Mouse (Mus musculus): ENCODE measurements around the gene Adi1. TPM values are rescaled to one million over a fixed set of nuclear protein-coding genes. Genes with fewer than 3 reads are reported as not detected.
A peak's percentile ranks its signal among the peaks of the same experiment; 100 is the strongest.

Adi1 gene
- 6.4 and 8.8 TPM in 2 replicates for total RNA-seq (2014; rRNA removed)
- 23.4 and 23.6 TPM in 2 replicates for polyA plus RNA-seq (2015; fragmentation: Nextera tagmentation; extraction: Ambion mirVana)

DNA sequence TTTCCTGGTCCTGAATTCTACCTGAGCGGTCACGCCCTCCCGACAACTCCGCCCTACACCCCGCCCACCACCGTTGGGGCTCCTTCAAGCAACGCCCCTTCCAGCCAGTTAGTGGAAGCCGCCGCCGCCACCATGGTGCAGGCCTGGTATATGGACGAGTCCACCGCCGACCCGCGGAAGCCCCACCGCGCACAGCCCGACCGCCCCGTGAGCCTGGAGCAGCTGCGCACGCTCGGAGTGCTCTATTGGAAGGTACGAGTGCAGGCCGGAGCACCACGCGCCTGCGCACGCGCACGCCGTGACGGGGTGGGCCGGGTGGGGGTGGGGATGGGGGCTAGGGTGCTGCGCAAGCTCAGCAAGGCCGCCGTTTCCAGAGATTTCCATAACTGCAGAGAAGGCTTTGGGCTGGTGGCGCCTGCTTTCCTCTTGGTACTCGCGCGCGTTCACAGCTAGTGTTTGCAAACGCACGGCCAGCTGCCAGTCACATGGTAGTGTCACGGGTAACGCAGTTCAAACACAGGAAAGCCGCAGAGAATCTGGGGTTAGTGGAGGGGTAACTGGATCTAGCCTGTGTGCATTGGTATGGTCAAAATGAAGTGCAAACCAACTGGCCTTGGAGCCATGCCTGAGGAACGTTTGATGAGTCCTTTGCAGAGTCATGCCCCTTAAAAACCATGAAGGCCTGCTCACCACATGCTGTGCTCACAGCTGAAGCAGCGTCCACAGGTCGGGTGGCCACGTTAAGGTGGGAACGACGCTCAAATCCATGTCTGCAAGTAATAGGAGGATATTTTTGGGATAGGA lies at the start of gene Adi1:
Gene Adi1 (plus strand): TSS at position 111 of the 804 bp plus-strand sequence.
- Histone ChIP-seq H3K9ac (replicated peaks; ENCODE audit: low read length, poor library complexity, severe bottlenecking) (peak within 1 kb of the TSS; percentile 60), H3K27me3 (ENCODE audit: insufficient read depth, low read length) (no peaks in the 10 kb centered on the region), H3K27ac (ENCODE audit: low read depth, low read length) (peak within 1 kb of the TSS; percentile 87), H3K4me3 (ENCODE audit: low read depth, low read length) (peak within 1 kb of the TSS; percentile 42), H3K9me3 (ENCODE audit: low read length) (no peaks in the 10 kb centered on the region), H3K4me1 (ENCODE audit: insufficient read depth, low read length) (no peaks in the 10 kb centered on the region), H3K36me3 (ENCODE audit: insufficient read depth, low read length) (no peaks in the 10 kb centered on the region), H3K4me2 (ENCODE audit: low read depth, low read length, poor library complexity, severe bottlenecking) (peak within 1 kb of the TSS; percentile 51)
- TF ChIP-seq CTCF (IDR thresholded peaks at IDR 0.05) = no peak
- ATAC-seq (ENCODE audit: low FRiP score) (peak; percentile 97), DNase-seq (ENCODE audit: low spot score) (peak; percentile 90)
- WGBS = 3% methylated on average over 53 of the region's 53 CpGs

DNA sequence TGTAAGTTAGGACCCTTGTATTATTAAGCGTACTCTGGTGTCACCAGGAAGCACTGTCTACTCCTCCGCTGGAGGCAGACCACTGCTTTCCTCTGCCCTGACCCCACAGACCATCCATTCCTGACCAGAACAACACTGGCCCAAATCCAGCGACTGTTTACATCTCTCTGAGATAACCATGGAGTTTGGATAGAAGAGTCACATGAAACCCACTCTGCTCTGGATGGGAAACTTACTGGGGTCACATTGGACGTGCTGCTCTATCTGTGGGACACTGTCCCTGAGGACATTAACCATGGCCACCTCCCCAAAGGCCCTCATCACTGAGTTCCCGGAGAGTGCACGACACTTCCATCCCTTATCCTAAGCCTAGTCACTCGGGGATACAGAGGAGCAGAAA lies 49.6 kb upstream of the Adi1 start:
- peaks cover 17% of the 10 kb centered on the region for H3K36me3 ChIP-seq (ENCODE audit: insufficient read depth, low read length)
- H3K4me1 ChIP-seq (ENCODE audit: insufficient read depth, low read length) = no peaks in the 10 kb centered on the region
- no peaks in the 10 kb centered on the region for H3K9me3 ChIP-seq (ENCODE audit: low read length)
- ATAC-seq (ENCODE audit: low FRiP score) (no peak), DNase-seq (ENCODE audit: low spot score) (no peak)
- no peaks in the 10 kb centered on the region for H3K27me3 ChIP-seq (ENCODE audit: insufficient read depth, low read length)
- no peak overlapping the region for H3K27ac ChIP-seq (ENCODE audit: low read depth, low read length)
- H3K4me3 ChIP-seq (ENCODE audit: low read depth, low read length) = no peak overlapping the region
- no peak for TF ChIP-seq CTCF (IDR thresholded peaks at IDR 0.05)
- no peak overlapping the region for H3K9ac ChIP-seq (replicated peaks; ENCODE audit: low read length, poor library complexity, severe bottlenecking)
- WGBS = 86% methylated on average over 7 of the region's 7 CpGs
- H3K4me2 ChIP-seq (ENCODE audit: low read depth, low read length, poor library complexity, severe bottlenecking) = no peak overlapping the region

DNA sequence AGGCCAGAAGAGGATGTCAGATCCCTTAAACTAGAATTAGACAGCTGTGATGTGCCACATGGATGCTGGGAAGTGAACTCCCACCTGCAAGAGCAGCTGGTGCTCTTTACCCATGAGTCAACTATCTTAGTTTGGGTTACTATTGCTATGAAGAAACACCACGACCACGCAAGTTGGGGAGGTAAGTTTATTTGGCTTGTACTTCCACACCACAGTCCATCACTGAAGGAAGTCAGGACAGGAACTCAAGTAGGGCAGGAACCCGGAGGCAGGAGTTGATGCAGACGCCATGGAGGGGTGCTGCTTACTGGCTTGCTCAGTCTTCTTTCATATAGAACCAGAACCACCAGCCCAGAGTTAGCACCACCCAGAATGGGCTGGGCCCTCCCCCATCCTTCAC lies 47.9 kb upstream of the Adi1 start:
- no peaks in the 10 kb centered on the region for H3K9me3 ChIP-seq (ENCODE audit: low read length)
- no peak for DNase-seq (ENCODE audit: low spot score)
- no peak for TF ChIP-seq CTCF (IDR thresholded peaks at IDR 0.05)
- WGBS = 77% methylated on average over 4 of the region's 4 CpGs
- no peaks in the 10 kb centered on the region for H3K27me3 ChIP-seq (ENCODE audit: insufficient read depth, low read length)
- no peak for ATAC-seq (ENCODE audit: low FRiP score)
- no peak overlapping the region for H3K4me3 ChIP-seq (ENCODE audit: low read depth, low read length)
- H3K27ac ChIP-seq (ENCODE audit: low read depth, low read length) = no peak overlapping the region
- H3K9ac ChIP-seq (replicated peaks; ENCODE audit: low read length, poor library complexity, severe bottlenecking) = no peak overlapping the region
- H3K4me1 ChIP-seq (ENCODE audit: insufficient read depth, low read length) = no peaks in the 10 kb centered on the region
- H3K36me3 ChIP-seq (ENCODE audit: insufficient read depth, low read length) = peaks cover 33% of the 10 kb centered on the region
- H3K4me2 ChIP-seq (ENCODE audit: low read depth, low read length, poor library complexity, severe bottlenecking) = no peak overlapping the region

DNA sequence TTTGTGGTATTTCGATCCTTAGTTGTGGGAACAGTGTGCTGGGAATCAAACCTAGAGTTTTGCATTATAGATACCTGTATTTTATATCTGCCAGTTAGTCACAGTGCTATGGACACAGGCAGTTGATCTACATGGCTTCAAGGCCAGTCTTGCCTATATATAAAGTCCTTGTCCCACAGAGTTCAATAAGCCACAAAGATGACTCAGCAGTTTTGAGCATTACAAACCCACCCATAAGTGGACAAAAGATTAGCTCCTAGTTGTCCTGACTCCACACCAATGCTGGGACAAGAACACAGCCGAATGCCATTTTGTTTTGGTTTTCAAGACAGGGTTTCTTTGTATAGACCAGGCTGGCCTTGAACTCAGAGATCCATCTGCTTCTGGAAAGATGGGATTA lies 46.6 kb upstream of the Adi1 start:
- ATAC-seq (ENCODE audit: low FRiP score) (no peak), DNase-seq (ENCODE audit: low spot score) (no peak)
- Histone ChIP-seq H3K4me2 (ENCODE audit: low read depth, low read length, poor library complexity, severe bottlenecking) (no peak overlapping the region), H3K36me3 (ENCODE audit: insufficient read depth, low read length) (peaks cover 46% of the 10 kb centered on the region), H3K9ac (replicated peaks; ENCODE audit: low read length, poor library complexity, severe bottlenecking) (no peak overlapping the region), H3K27ac (ENCODE audit: low read depth, low read length) (no peak overlapping the region), H3K9me3 (ENCODE audit: low read length) (no peaks in the 10 kb centered on the region), H3K4me1 (ENCODE audit: insufficient read depth, low read length) (no peaks in the 10 kb centered on the region), H3K4me3 (ENCODE audit: low read depth, low read length) (no peak overlapping the region), H3K27me3 (ENCODE audit: insufficient read depth, low read length) (no peaks in the 10 kb centered on the region)
- no peak for TF ChIP-seq CTCF (IDR thresholded peaks at IDR 0.05)
- WGBS = 94% methylated on average over 2 of the region's 2 CpGs

DNA sequence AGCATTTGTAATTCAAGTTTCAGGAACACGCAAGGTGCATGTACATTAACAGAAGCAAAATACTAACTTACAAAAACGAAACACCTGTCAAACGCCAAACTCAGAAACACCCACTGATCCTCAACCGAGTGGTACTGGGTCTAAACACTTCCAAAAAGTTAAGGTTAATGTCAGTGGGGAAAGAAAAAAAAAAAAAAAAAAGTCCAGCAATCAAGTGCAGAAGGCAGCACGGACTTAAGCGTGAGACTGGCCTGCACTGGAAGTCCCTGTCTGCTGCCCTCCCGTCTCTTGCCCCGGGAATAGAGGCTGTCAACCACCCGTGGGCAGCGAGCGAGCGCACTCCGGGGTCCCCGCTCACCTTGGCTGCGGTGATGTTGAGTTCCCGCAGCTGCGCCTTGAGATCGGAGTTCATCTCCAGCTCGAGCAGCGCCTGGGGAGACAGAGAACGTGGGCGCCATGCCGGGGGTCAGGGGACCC lies 39.9 kb upstream of the Adi1 start:
- no peak for DNase-seq (ENCODE audit: low spot score)
- H3K9ac ChIP-seq (replicated peaks; ENCODE audit: low read length, poor library complexity, severe bottlenecking) = peak overlapping the region; percentile 88
- H3K4me2 ChIP-seq (ENCODE audit: low read depth, low read length, poor library complexity, severe bottlenecking) = peak overlapping the region; percentile 60
- peaks cover 38% of the 10 kb centered on the region for H3K36me3 ChIP-seq (ENCODE audit: insufficient read depth, low read length)
- peak; percentile 45 for ATAC-seq (ENCODE audit: low FRiP score)
- no peak for TF ChIP-seq CTCF (IDR thresholded peaks at IDR 0.05)
- no peaks in the 10 kb centered on the region for H3K9me3 ChIP-seq (ENCODE audit: low read length)
- peaks cover 5% of the 10 kb centered on the region; the same call in 1 of the 2 replicates for H3K4me1 ChIP-seq (ENCODE audit: insufficient read depth, low read length)
- H3K27ac ChIP-seq (ENCODE audit: low read depth, low read length) = peak overlapping the region; percentile 83
- H3K4me3 ChIP-seq (ENCODE audit: low read depth, low read length) = peak overlapping the region; percentile 68
- 2% methylated on average over 23 of the region's 23 CpGs for WGBS
- H3K27me3 ChIP-seq (ENCODE audit: insufficient read depth, low read length) = no peaks in the 10 kb centered on the region

Data from midbrain, postnatal 0 days (tissue).